Mouse (Mus musculus) liver, adult 2 months (tissue): Measurements from ENCODE around the gene Auts2. TPM values are rescaled to one million over a fixed set of nuclear protein-coding genes. Genes with fewer than 3 reads are reported as not detected.

Experiments
- DNase-seq: peaks from one replicate; pipeline ENCODE4 v3.0.0-alpha.2; 2011; ENCODE audit warnings: low read depth, low spot score; ENCODE audit errors: extremely low read depth
- H3K27ac ChIP-seq: fragments of 200-500 bp; replicated peaks from 2 replicates; pipeline ENCODE4 v1.5.1; 2012; ENCODE audit warnings: low read depth, mild to moderate bottlenecking, control low read depth, inconsistent platforms, low read length; ENCODE audit not compliant: insufficient read depth
- H3K27me3 ChIP-seq: fragments of 200-500 bp; 2 replicates; pipeline ENCODE4 v1.6.1; 2012; ENCODE audit warnings: mild to moderate bottlenecking, moderate library complexity, low read length, inconsistent platforms; ENCODE audit not compliant: control insufficient read depth, insufficient read depth
- H3K36me3 ChIP-seq: fragments of 200-500 bp; 2 replicates; pipeline ENCODE4 v1.6.1; 2012; ENCODE audit warnings: low read length, inconsistent platforms; ENCODE audit not compliant: control insufficient read depth, insufficient read depth
- H3K4me1 ChIP-seq: fragments of 200-500 bp; 2 replicates; pipeline ENCODE4 v1.6.1; 2011; ENCODE audit warnings: low read length; ENCODE audit not compliant: control insufficient read depth, insufficient read depth
- H3K4me3 ChIP-seq: fragments of 200-500 bp; 2 replicates; pipeline ENCODE4 v1.5.1; 2011; ENCODE audit warnings: low read depth, mild to moderate bottlenecking, control low read depth, low read length, moderate library complexity; ENCODE audit not compliant: insufficient read depth
- H3K79me2 ChIP-seq: fragments of 200-500 bp; 2 replicates; pipeline ENCODE4 v1.6.1; 2012; ENCODE audit warnings: inconsistent platforms, mild to moderate bottlenecking, low read length, moderate library complexity; ENCODE audit not compliant: control insufficient read depth, insufficient read depth
- H3K9ac ChIP-seq: fragments of 200-500 bp; 2 replicates; pipeline ENCODE4 v1.6.1; 2012; ENCODE audit warnings: low read depth, mild to moderate bottlenecking, control low read depth, inconsistent platforms, low read length
- CTCF ChIP-seq: fragments of 200-500 bp; IDR thresholded peaks from 2 replicates; pipeline ENCODE4 v1.5.1; 2011; ENCODE audit warnings: low read depth, low read length, control low read depth
- POLR2A ChIP-seq: fragments of 200-500 bp; IDR thresholded peaks from 2 replicates; pipeline ENCODE4 v1.6.1; 2011; ENCODE audit warnings: low read length, control low read depth; ENCODE audit not compliant: insufficient read depth; ENCODE audit errors: extremely low read depth
- WGBS: fragments of 180-500 bp; shearing (Covaris S2); methylation state at CpG from one replicate; pipeline ENCODE4 v1.1.7; 2018; 5-methylcytosine and 5-hydroxymethylcytosine counted together
- polyA plus RNA-seq: library from polyadenylated mRNA; depleted of rRNA; stranded (reverse); fragments of >200 nt; gene quantifications from 2 replicates; pipeline ENCODE4 v1.2.3, GENCODE M21; 2012
- total RNA-seq: library from RNA; depleted of rRNA; stranded (reverse); fragments of >200 nt; gene quantifications from 2 replicates; pipeline ENCODE4 v1.2.3, GENCODE M21; 2014

Gene Auts2
- total and polyA plus RNA-seq, 2 experiments = 0.37 to 0.51 TPM

GRCm38 (mm10) chr5:132442948-132443347 is 100.2 kb downstream of the Auts2 start:
- 93% methylated on average over 4 of the region's 4 CpGs for WGBS
- Histone ChIP-seq H3K27ac (no peak overlapping the region), H3K79me2 (no peaks in the 10 kb centered on the region), H3K4me1 (no peaks in the 10 kb centered on the region), H3K9ac (no peak overlapping the region), H3K36me3 (no peaks in the 10 kb centered on the region), H3K4me3 (no peak overlapping the region), H3K27me3 (peaks cover 2% of the 10 kb centered on the region; the same call in 1 of the 2 replicates)
- TF ChIP-seq POLR2A = no peak
- DNase-seq = no peak

- Histone ChIP-seq H3K79me2 (no peaks in the 10 kb centered on the region), H3K4me3 (no peak overlapping the region), H3K27me3 (peaks cover 3% of the 10 kb centered on the region; the same call in 1 of the 2 replicates), H3K36me3 (no peaks in the 10 kb centered on the region), H3K9ac (no peak overlapping the region), H3K27ac (no peak overlapping the region), H3K4me1 (no peaks in the 10 kb centered on the region)
- no peak for DNase-seq
- 45% methylated on average over 4 of the region's 4 CpGs for WGBS
- TF ChIP-seq POLR2A (no peak), CTCF (no peak)
These were observed 104.7 kb downstream of the Auts2 start for GRCm38 (mm10) chr5:132438414-132438813.

DNA sequence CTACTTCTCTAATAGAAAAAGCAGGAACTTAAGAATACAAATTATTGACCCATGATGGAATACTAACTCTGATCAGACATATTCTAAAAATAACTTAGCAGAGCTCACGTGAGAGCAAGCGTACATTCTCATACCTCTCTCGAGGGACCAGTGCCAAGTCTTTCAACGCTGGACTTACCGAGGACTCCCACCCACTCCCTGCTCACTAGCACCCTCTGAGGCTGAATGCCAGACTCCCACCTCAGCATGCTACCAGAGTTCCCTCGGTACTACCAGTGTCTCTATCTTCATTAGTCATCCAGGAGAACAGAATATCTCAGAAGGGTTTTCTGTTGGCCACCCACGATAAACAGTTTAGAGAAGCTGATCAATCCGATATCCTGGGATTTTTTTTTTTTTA is 105.2 kb downstream of the Auts2 start:
- Histone ChIP-seq H3K4me3 (no peak overlapping the region), H3K4me1 (no peaks in the 10 kb centered on the region), H3K9ac (no peak overlapping the region), H3K36me3 (no peaks in the 10 kb centered on the region), H3K27me3 (peaks cover 3% of the 10 kb centered on the region; the same call in 1 of the 2 replicates), H3K79me2 (no peaks in the 10 kb centered on the region), H3K27ac (no peak overlapping the region)
- no peak for DNase-seq
- WGBS = 34% methylated on average over 8 of the region's 8 CpGs
- TF ChIP-seq CTCF = no peak
- TF ChIP-seq POLR2A = no peak

DNA sequence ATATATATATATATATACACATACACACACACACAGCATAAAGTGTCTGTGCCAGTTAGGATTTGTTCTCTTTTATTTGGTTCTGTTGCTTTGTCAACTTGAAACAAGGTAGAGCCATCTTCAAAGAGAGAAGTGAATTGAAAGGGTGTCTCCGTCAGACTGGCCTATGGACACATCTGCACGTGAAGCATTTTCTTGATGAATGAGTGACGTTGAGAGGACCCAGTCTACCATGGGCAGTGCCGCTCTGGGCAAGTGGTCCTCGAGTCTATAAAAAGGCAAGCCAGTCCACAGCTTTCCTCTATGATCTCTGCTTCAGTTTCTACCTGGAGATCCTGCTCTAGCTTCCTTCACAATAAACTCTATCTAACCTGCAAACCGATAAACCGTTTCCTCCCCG is 105.7 kb downstream of the Auts2 start:
- 87% methylated on average over 8 of the region's 8 CpGs for WGBS
- Histone ChIP-seq H3K79me2 (no peaks in the 10 kb centered on the region), H3K27me3 (peaks cover 3% of the 10 kb centered on the region; the same call in 1 of the 2 replicates), H3K4me1 (no peaks in the 10 kb centered on the region), H3K36me3 (no peaks in the 10 kb centered on the region), H3K27ac (no peak overlapping the region), H3K4me3 (no peak overlapping the region), H3K9ac (no peak overlapping the region)
- no peak for DNase-seq
- no peak for TF ChIP-seq POLR2A
- TF ChIP-seq CTCF = no peak

- no peak overlapping the region for H3K9ac ChIP-seq
- H3K36me3 ChIP-seq = no peaks in the 10 kb centered on the region
- peaks cover 3% of the 10 kb centered on the region; the same call in 1 of the 2 replicates for H3K27me3 ChIP-seq
- H3K4me3 ChIP-seq = no peak overlapping the region
- no peak overlapping the region for H3K27ac ChIP-seq
- DNase-seq = peak; percentile 56
- TF ChIP-seq CTCF = no peak
- no peak for TF ChIP-seq POLR2A
- no peaks in the 10 kb centered on the region for H3K79me2 ChIP-seq
- 15% methylated on average over 1 of the region's 1 CpGs for WGBS
- H3K4me1 ChIP-seq = no peaks in the 10 kb centered on the region
These were observed 106.2 kb downstream of the Auts2 start for GRCm38 (mm10) chr5:132436901-132437300.

DNA sequence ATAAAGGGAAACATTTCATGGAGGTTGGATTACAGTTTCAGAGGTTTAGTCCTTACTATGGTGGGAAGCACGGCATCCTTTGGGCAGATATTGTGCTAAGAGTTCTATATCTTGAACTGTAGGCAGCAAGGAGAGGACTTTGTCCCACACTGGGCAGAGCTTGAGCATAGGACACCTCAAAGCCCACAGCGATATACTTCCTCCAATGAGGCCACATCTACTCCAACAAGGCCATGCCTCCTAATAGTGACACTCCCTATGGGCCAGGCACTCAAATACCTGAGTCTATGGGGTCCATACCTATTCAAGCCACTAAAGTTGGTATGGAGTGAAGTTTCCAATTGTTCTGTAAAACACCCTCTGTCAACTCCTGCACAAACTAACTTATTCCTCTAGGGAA is 106.7 kb downstream of the Auts2 start:
- TF ChIP-seq CTCF (no peak), POLR2A (no peak)
- no peak overlapping the region for H3K4me3 ChIP-seq
- no peaks in the 10 kb centered on the region for H3K36me3 ChIP-seq
- H3K4me1 ChIP-seq = no peaks in the 10 kb centered on the region
- H3K27me3 ChIP-seq = peaks cover 3% of the 10 kb centered on the region; the same call in 1 of the 2 replicates
- H3K9ac ChIP-seq = no peak overlapping the region
- 97% methylated on average over 2 of the region's 2 CpGs for WGBS
- no peaks in the 10 kb centered on the region for H3K79me2 ChIP-seq
- no peak for DNase-seq
- no peak overlapping the region for H3K27ac ChIP-seq
